Mouse (Mus musculus) G1E (cell line): ENCODE results near the gene Apol7a. TPM values are rescaled to one million over a fixed set of nuclear protein-coding genes. Genes with fewer than 3 reads are reported as not detected.

Experiments
- ATAC-seq: 2 replicates; pipeline ENCODE4 v1.8.0; 2016; ENCODE audit warnings: mild to moderate bottlenecking; ENCODE audit not compliant: insufficient number of reproducible peaks, poor library complexity, low FRiP score, severe bottlenecking; ENCODE audit errors: extremely low read depth
- DNase-seq: peaks from one replicate; pipeline ENCODE4 v3.0.0; 2012; ENCODE audit warnings: low spot score
- H3K27me3 ChIP-seq: 2 replicates; pipeline ENCODE4 v1.6.1; 2012; ENCODE audit warnings: mild to moderate bottlenecking, low read length, inconsistent platforms; ENCODE audit not compliant: insufficient read depth
- H3K36me3 ChIP-seq: replicated peaks from 2 replicates; pipeline ENCODE3; 2012; ENCODE audit warnings: mild to moderate bottlenecking, inconsistent platforms
- H3K4me1 ChIP-seq: 2 replicates; pipeline ENCODE4 v1.6.1; 2012; ENCODE audit warnings: low read depth, low read length, inconsistent platforms, mixed read lengths; ENCODE audit not compliant: insufficient read depth
- H3K4me3 ChIP-seq: 2 replicates; pipeline ENCODE4 v1.5.1; 2012; ENCODE audit warnings: low read depth, mild to moderate bottlenecking, inconsistent platforms, low read length, moderate library complexity, mixed read lengths
- H3K9me3 ChIP-seq: replicated peaks from 2 replicates; pipeline ENCODE4 v1.6.1; 2012; ENCODE audit warnings: inconsistent platforms
- CTCF ChIP-seq: IDR thresholded peaks from 2 replicates; pipeline ENCODE4 v1.5.1; 2012; ENCODE audit warnings: low read depth, low read length, inconsistent platforms, mixed read lengths
- GATA1 ChIP-seq: IDR thresholded peaks from 2 replicates; pipeline ENCODE4 v1.6.1; 2012; ENCODE audit warnings: borderline replicate concordance, low read length, inconsistent platforms, mixed read lengths
- GATA2 ChIP-seq: IDR thresholded peaks from 2 replicates; pipeline ENCODE4 v1.6.1; 2012; ENCODE audit warnings: low read depth, low read length, inconsistent platforms, borderline replicate concordance
- POLR2AphosphoS5 ChIP-seq: IDR thresholded peaks from 2 replicates; pipeline ENCODE4 v1.6.1; 2012; ENCODE audit warnings: low read depth, low read length, inconsistent platforms; ENCODE audit not compliant: insufficient replicate concordance
- TAL1 ChIP-seq: conservative IDR thresholded peaks from 2 replicates; pipeline ENCODE4 v1.6.1; 2012; ENCODE audit warnings: low read depth, low read length, inconsistent platforms, mixed read lengths
- polyA plus RNA-seq: library from polyadenylated mRNA; stranded (reverse); fragments of >175 nt; gene quantifications from 2 replicates; pipeline ENCODE4 v1.2.3, GENCODE M21; 2012
- total RNA-seq, 2 experiments: library from RNA; stranded (forward) in 1 of 2; stranded (reverse) in 1 of 2; fragments of 200-1000 nt in 1 of 2; fragments of >200 nt in 1 of 2; fragmentation: Nextera tagmentation in 1 of 2; gene quantifications; 2 replicates each; pipeline ENCODE4 v1.2.3; 2014 to 2017

Apol7a gene
- total and polyA plus RNA-seq, 3 experiments = 0.11 TPM; not detected in 2

- Histone ChIP-seq H3K9me3 (no peaks in the 10 kb centered on the region), H3K4me1 (no peaks in the 10 kb centered on the region), H3K36me3 (no peaks in the 10 kb centered on the region), H3K27me3 (peaks cover 7% of the 10 kb centered on the region), H3K4me3 (no peak overlapping the region)
- TF ChIP-seq TAL1 (no peak), CTCF (no peak), POLR2AphosphoS5 (no peak), GATA2 (no peak), GATA1 (no peak)
- ATAC-seq = no peak
- no peak for DNase-seq
These were observed 17.4 kb downstream of the Apol7a start for GRCm38 (mm10) chr15:77381481-77381880.

- no peaks in the 10 kb centered on the region for H3K36me3 ChIP-seq
- TF ChIP-seq TAL1 (no peak), GATA1 (no peak), CTCF (no peak), POLR2AphosphoS5 (no peak), GATA2 (no peak)
- DNase-seq = no peak
- H3K4me1 ChIP-seq = no peaks in the 10 kb centered on the region
- no peak overlapping the region for H3K4me3 ChIP-seq
- H3K9me3 ChIP-seq = no peaks in the 10 kb centered on the region
- H3K27me3 ChIP-seq = peaks cover 7% of the 10 kb centered on the region
- ATAC-seq = no peak
These were observed 19.0 kb downstream of the Apol7a start for GRCm38 (mm10) chr15:77379921-77380320.

- Histone ChIP-seq H3K4me1 (no peaks in the 10 kb centered on the region), H3K9me3 (no peaks in the 10 kb centered on the region), H3K4me3 (no peak overlapping the region), H3K36me3 (no peaks in the 10 kb centered on the region), H3K27me3 (peaks cover 5% of the 10 kb centered on the region)
- no peak for DNase-seq
- ATAC-seq = no peak
- no peak for TF ChIP-seq GATA2
- no peak for TF ChIP-seq GATA1
- TF ChIP-seq TAL1 = no peak
- TF ChIP-seq POLR2AphosphoS5 = no peak
- no peak for TF ChIP-seq CTCF
These were observed 21.5 kb downstream of the Apol7a start for GRCm38 (mm10) chr15:77377419-77377818.

- Histone ChIP-seq H3K9me3 (no peaks in the 10 kb centered on the region), H3K4me1 (no peaks in the 10 kb centered on the region), H3K4me3 (no peak overlapping the region), H3K36me3 (no peaks in the 10 kb centered on the region), H3K27me3 (peaks cover 5% of the 10 kb centered on the region)
- no peak for TF ChIP-seq CTCF
- TF ChIP-seq GATA2 = no peak
- TF ChIP-seq GATA1 = no peak
- TF ChIP-seq TAL1 = no peak
- TF ChIP-seq POLR2AphosphoS5 = no peak
- DNase-seq = no peak
- no peak for ATAC-seq
These were observed 22.0 kb downstream of the Apol7a start for GRCm38 (mm10) chr15:77376920-77377319.

GRCm38 (mm10) chr15:77370588-77370987 is 28.3 kb downstream of the Apol7a start:
- H3K9me3 ChIP-seq = no peaks in the 10 kb centered on the region
- DNase-seq = no peak
- no peaks in the 10 kb centered on the region for H3K36me3 ChIP-seq
- H3K4me3 ChIP-seq = no peak overlapping the region
- H3K4me1 ChIP-seq = peaks cover 3% of the 10 kb centered on the region
- ATAC-seq = no peak
- peaks cover 14% of the 10 kb centered on the region; the same call in 1 of the 2 replicates for H3K27me3 ChIP-seq
- TF ChIP-seq TAL1 (no peak), GATA2 (no peak), GATA1 (no peak), POLR2AphosphoS5 (no peak), CTCF (no peak)

GRCm38 (mm10) chr15:77369981-77370380 is 28.9 kb downstream of the Apol7a start:
- TF ChIP-seq GATA1 (no peak), POLR2AphosphoS5 (no peak), TAL1 (no peak), CTCF (no peak), GATA2 (no peak)
- ATAC-seq (no peak), DNase-seq (no peak)
- H3K4me3 ChIP-seq = no peak overlapping the region
- H3K4me1 ChIP-seq = peaks cover 3% of the 10 kb centered on the region
- H3K36me3 ChIP-seq = no peaks in the 10 kb centered on the region
- H3K9me3 ChIP-seq = no peaks in the 10 kb centered on the region
- peaks cover 14% of the 10 kb centered on the region; the same call in 1 of the 2 replicates for H3K27me3 ChIP-seq

GRCm38 (mm10) chr15:77368818-77369320 is 30.0 kb downstream of the Apol7a start:
- no peak for TF ChIP-seq POLR2AphosphoS5
- TF ChIP-seq TAL1 = no peak
- no peak for TF ChIP-seq GATA2
- TF ChIP-seq GATA1 = no peak
- TF ChIP-seq CTCF = no peak
- H3K27me3 ChIP-seq = peaks cover 17% of the 10 kb centered on the region
- H3K4me3 ChIP-seq = no peak overlapping the region
- DNase-seq (no peak), ATAC-seq (no peak)
- H3K9me3 ChIP-seq = no peaks in the 10 kb centered on the region
- peaks cover 3% of the 10 kb centered on the region for H3K4me1 ChIP-seq
- no peaks in the 10 kb centered on the region for H3K36me3 ChIP-seq
